Mouse (Mus musculus): ENCODE measurements around the gene Zfp940. TPM values are rescaled to one million over a fixed set of nuclear protein-coding genes. Genes with fewer than 3 reads are reported as not detected.

Zfp940 gene
- total RNA-seq, 2 experiments from 2014 or later = 0.91 to 1.0 TPM

- no peak for DNase-seq (ENCODE audit: low spot score in 2 of 2)
Observed at GRCm38 (mm10) chr7:29812244-29812643, 41.2 kb downstream of the Zfp940 start.

- DNase-seq (ENCODE audit: low spot score in 2 of 2) = no peak
Observed at GRCm38 (mm10) chr7:29807046-29807445, 46.4 kb downstream of the Zfp940 start.

GRCm38 (mm10) chr7:29792906-29793305 is 60.6 kb downstream of the Zfp940 start:
- DNase-seq (ENCODE audit: low spot score in 2 of 2) = no peak

- DNase-seq (ENCODE audit: low spot score in 2 of 2) = no peak
Observed at GRCm38 (mm10) chr7:29785888-29786287, 67.6 kb downstream of the Zfp940 start.

- DNase-seq (ENCODE audit: low spot score in 2 of 2) = no peak
Observed at GRCm38 (mm10) chr7:29785023-29785422, 68.4 kb downstream of the Zfp940 start.

- DNase-seq (ENCODE audit: low spot score in 2 of 2) = peak; percentile 71 to 86
Observed at GRCm38 (mm10) chr7:29783871-29784551, 69.5 kb downstream of the Zfp940 start, which contains the start of gene Zfp30. Gene Zfp30, plus strand, starts transcription at chr7:29783998.

Other genes with a start within 250 kb of the Zfp940 start
- under 1 TPM in 1 of 2 experiments, not detected in 1; 0.15 TPM for gene Catsperg2, start 126.6 kb downstream of the Zfp940 start, total RNA-seq (2021)
- 10 to 100 TPM; 14.8 to 15.2 TPM for gene Zfp84, start 85.1 kb downstream of the Zfp940 start, total RNA-seq (2021)
- gene Zfp30, start 69.7 kb downstream of the Zfp940 start, total RNA-seq (2021) = 1 to 10 TPM; 6.6 to 7.3 TPM
- 10 to 100 TPM; 10.9 to 14.4 TPM for gene Zfp790, start 37.6 kb downstream of the Zfp940 start, total RNA-seq (2021)
- gene Zfp420, start 6.3 kb upstream of the Zfp940 start, total RNA-seq (2021) = 1 to 10 TPM; 4.6 to 4.9 TPM
- gene Zfp27, start 52.9 kb upstream of the Zfp940 start, total RNA-seq (2021) = 10 to 100 TPM; 10.9 to 14.7 TPM
- gene Zfp383, start 54.6 kb upstream of the Zfp940 start, total RNA-seq (2021) = 10 to 100 TPM; 14.4 to 15.5 TPM
- gene Zfp74, start 100.4 kb upstream of the Zfp940 start, total RNA-seq (2021) = 10 to 100 TPM; 10.9 to 12.9 TPM
- gene Zfp568, start 130.3 kb upstream of the Zfp940 start, total RNA-seq (2021) = 100 to 1,000 TPM; 140 to 141 TPM
- gene Zfp14, start 197.7 kb upstream of the Zfp940 start, total RNA-seq (2021) = 1 to 10 TPM; 2.4 to 3.4 TPM
- gene Zfp82, start 219.2 kb upstream of the Zfp940 start, total RNA-seq (2021) = 1 to 10 TPM; 4.4 to 5.3 TPM
- gene Gm26920, start 236.7 kb upstream of the Zfp940 start, total RNA-seq (2021) = not detected
- 1 to 10 TPM; 4.8 to 5.6 TPM for gene Zfp566, start 236.9 kb upstream of the Zfp940 start, total RNA-seq (2021)
- 10 to 100 TPM; 52.5 to 65.2 TPM for gene Zfp260, start 241.1 kb upstream of the Zfp940 start, total RNA-seq (2021)

All from gastrocnemius, postnatal 4 days (tissue).